Mouse (Mus musculus) CD4-positive helper T cell, adult 2 months (primary cell): ENCODE data around the gene Man1a.
A peak's percentile ranks its signal among the peaks of the same experiment; 100 is the strongest.

Source experiments
- DNase-seq: peaks from one replicate; pipeline ENCODE4 v3.0.0-alpha.2; 2012; ENCODE audit warnings: low read depth, missing footprints, low spot score

Gene Man1a

DNA sequence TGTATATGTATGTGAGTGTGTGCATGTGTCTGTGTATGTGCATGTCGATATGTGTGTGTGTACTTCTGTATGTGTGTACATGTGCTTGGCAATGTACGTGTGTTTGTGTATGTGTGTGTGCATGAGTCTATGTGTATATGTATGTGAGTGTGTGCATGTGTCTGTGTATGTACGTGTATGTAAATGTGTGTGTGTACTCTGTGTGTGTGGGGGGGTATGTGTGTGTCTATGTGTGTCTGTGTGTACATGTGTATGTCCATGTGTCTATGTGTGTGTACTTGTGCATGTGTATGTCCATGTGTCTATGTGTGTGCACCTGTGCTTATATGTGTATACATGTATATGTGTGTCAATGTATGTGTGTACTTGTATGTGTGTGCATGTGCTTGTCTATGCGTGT lies 15.2 kb downstream of the Man1a start:
- DNase-seq, result no peak

DNA sequence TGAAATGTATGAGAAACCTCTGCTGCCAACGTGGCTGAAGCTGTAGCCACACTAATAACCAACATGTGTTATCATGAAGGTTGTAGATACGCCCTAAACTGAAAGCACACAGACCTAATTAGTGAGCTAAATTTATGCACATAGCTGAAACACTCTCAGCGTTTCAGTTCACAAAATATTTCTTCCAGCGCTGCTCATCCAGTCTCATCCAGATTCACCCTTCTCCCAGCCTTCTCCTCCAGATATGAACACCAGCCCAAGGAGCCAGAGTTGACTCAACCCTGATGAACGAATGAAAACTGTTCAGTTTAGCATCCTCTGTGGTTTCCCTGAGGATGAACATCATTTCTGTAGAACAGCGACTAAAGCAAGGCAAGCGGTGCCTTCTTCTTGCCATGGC lies 15.8 kb downstream of the Man1a start:
- no peak for DNase-seq

DNA sequence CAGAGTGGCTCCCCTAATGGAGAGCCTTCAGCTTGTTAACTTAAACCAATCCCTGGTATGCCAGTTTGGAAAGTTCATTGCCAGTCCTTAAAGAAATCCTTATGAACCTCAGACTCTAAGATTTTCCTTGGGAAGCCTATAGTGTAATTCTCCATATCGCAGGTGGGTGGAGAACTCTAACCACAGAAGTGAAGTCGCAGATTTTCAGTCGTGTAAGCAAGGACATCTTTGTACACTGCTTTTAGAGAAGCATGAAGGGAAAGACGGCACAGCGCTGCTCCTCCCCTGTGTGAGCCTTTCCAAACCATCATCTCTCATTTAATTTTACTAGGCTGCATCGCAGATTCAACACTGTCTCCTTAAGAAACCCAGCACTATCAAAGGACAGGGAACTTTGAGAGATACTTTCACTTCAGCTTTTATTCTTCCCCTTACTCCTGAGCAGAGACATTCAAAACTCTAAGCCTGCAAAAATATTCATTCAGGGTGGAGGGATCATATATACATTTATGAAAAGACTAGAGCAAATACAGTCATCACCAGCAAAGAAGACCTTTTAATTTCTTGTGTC lies 16.6 kb downstream of the Man1a start:
- DNase-seq, result no peak

GRCm38 (mm10) chr10:54059092-54059496 lies 17.3 kb downstream of the Man1a start:
- DNase-seq, result no peak

- DNase-seq, result no peak
Observed at GRCm38 (mm10) chr10:54058657-54059056, 17.8 kb downstream of the Man1a start.

- DNase-seq, result no peak
Observed at GRCm38 (mm10) chr10:54054188-54054587, 22.2 kb downstream of the Man1a start.

DNA sequence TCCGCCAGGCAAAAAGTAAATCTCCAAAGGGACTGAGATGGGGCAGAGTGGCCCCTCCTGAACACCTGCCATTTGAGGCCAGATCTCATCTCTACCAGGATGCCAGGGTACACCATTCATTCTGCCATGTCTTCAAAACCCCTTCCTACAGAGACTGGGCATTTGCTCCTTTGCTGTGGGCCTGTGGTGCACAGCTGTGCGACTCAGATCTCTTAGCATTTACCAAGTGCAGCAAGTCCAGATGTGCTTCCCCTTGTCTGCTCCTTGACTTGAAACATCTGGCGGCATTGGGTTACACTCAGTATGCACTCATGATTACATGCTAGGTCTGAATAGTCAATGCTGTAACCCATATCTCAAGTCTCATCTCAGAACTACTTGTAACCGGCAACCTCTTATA lies 28.5 kb downstream of the Man1a start:
- no peak for DNase-seq

- DNase-seq, result no peak
Observed at GRCm38 (mm10) chr10:54043358-54043757, 33.1 kb downstream of the Man1a start.

GRCm38 (mm10) chr10:54042212-54042840 lies 34.1 kb downstream of the Man1a start:
- no peak for DNase-seq

DNA sequence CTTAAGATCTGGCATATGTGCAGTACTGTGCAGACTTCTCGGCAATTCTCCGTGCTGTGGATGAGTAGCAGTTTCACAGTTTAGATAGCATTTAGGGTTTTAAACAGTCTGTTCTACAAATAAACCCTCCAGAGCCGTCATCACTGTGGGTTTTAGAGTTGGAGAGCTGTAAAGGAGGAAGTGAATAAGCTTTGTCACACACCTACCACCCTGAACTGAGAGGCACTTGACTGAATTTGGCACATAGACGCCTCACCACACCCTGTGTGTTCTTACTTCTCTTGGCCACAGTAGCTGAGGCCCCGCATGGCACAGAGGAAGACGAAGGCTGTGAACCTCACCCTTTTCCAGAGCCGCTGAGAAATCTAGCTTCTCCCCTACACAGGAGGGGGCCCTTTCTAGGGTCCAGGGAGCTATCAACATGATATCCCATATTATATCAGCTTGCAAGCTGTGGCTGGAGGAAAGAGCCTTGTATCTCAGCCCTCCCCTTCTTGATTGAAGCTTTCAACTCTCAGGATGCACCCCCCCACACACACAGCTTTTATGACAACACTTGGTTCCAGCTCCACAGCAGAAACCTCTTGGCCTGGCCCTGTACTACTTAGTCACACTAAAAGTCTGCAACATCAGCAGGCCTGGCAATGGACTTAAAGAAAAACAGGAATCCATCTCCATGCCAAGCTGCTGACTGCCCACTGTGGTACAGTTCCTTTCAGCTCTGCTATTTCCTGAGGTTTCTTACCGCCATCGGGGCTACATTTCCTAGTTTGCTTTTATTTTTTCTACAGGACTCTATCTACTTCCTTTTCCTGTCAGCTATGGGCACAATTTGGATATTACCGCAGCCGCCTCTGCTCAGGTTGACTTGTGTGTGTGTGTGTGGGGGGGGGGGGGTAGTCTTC lies 35.9 kb downstream of the Man1a start:
- DNase-seq, result peak; percentile 70

DNA sequence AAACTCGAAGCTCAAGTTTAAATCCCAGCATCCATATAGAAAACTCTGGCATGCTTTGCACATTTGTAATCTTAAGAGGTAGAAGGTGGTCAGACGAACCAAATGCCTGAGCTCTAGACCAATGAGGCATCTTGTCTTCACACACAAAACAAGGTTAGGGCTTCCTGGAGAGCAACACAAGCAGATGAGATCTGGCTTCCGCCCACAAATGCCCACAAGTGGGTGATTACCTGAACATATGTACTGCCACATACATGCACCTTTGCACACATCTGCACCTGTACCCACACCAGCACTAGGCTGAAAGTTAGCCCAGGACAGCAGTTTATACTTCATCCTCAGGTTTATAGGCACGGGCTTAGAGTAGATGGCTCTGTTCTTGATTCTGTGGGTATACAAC lies 36.7 kb downstream of the Man1a start:
- DNase-seq, result peak; percentile 59

- no peak for DNase-seq
Observed at GRCm38 (mm10) chr10:54038734-54039133, 37.7 kb downstream of the Man1a start.

DNA sequence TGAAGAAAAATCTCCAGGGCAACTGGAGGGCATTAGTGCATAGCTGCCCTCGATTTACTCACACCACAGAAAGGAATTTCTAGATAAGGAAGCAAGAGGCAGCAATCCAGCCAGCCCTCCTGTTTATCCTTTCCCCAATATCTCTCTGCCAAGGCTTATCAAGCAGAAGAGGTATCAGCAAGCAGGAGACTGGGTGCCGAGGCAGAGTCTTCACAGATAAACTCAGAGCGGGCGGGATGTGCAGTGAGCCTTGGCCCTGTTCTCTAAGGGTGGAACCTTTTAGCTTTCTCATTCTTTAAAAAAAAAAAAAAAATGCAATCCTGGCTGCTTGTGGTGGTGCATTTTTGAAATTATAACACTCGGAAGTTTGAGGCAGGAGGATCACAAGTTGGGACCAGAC lies 38.2 kb downstream of the Man1a start:
- DNase-seq, result no peak

DNA sequence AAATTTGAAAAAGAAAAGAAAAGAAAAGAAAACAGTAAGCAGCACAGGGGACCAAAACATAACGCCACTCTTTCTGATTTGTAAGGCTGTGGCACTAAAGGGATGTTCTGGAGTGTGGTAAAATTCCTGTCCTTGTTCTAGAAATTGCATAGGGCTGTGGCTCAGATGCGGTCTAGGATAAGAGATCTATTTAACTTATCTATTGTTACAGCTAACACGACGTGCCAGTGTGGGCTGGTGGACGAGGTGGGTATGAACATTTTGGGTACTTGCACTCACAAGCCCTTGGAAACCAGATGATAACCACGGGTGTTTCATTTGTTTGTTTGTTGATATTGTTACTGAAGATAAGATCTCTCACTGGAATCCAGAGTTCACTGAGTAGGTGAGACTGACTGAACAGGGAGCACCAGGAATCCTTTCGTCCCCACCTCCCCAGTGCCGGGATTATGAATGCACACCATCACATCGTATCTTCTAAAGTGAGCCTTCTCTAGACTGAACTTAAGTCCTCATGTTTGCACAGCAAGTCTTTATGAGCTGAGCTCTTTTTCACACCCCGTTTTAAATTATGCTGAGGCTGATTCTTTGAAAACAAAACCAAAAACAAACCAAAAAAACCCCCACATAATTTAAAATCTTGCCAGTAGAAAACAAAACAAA lies 38.9 kb downstream of the Man1a start:
- DNase-seq, result no peak

- DNase-seq, result no peak
Observed at GRCm38 (mm10) chr10:54035586-54035985, 40.8 kb downstream of the Man1a start.

GRCm38 (mm10) chr10:54034779-54035178 lies 41.6 kb downstream of the Man1a start:
- DNase-seq, result no peak

- peak; percentile 65 for DNase-seq
Observed at GRCm38 (mm10) chr10:54032316-54033092, 43.9 kb downstream of the Man1a start.

GRCm38 (mm10) chr10:54028866-54029265 lies 47.5 kb downstream of the Man1a start:
- no peak for DNase-seq

GRCm38 (mm10) chr10:54026738-54027427 lies 49.5 kb downstream of the Man1a start:
- peak; percentile 57 for DNase-seq

DNA sequence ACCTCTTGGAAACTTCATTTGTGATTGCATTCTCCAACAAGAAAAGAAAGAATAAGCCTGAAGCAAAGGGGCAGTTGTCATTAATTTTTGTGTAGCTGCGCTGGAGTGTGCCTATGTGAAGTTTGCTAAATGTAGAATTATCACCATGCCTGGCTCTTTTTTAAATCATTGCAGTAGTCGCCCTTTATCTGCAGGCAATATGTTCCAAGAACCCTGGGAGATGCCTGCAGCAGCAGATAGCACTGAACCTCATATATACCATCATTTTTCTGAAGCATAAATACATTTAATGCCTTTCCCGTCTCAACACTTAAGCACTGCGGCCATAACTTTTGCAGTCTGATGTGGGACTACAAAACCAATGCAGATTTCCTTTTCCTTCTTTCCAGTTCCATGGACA lies 50.3 kb downstream of the Man1a start:
- no peak for DNase-seq
